Mouse (Mus musculus): ENCODE measurements around the gene Sec61a2. TPM values are rescaled to one million over a fixed set of nuclear protein-coding genes. Genes with fewer than 3 reads are reported as not detected.
A peak's percentile ranks its signal among the peaks of the same experiment; 100 is the strongest.

Sec61a2 gene
- polyA plus RNA-seq, 1 experiment from 2014 or later: 80.3 TPM

DNA sequence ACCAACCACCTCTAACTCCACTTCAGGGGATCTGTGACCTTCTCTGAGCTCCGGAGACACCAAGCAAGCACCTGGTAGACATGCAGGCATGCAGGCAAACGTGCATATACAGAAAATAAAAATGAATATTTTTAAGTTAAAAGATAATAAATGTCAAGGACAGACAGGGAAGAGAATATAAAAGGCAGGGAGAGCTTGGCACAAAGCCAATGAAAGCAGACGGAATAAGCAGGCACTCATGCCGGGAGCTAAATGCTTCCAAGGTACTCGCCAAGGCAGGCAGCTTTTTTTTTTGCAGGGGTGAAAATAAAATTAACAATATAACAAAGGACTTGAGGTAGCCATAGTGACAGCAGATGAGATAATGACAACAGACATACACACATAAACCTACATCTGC, 10.9 kb upstream of the Sec61a2 start:
- peak; percentile 77; the same call in 1 of the 2 replicates for ATAC-seq
- DNase-seq (ENCODE audit: low spot score): peak; percentile 76
- no peak overlapping the region for H3K27ac ChIP-seq (ENCODE audit: low read depth, low read length)

DNA sequence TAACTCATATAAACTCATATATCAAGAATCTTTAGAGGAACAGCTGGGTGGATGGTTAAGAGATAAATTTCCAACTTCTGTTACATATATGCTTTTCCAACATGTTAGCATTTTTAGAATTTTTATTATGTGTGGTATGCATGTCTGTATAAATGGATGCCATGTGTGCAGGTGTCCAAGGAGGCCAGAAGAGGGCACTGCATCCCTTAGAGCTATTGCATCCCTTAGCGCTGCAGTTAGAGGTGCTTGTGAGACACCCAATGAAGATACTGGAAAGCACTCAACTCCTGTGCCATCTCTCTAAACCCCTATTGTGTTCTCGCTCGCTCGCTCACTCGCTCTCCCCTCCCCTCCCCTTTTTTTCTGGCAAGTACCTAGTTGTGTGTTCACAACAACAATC, 4.9 kb upstream of the Sec61a2 start:
- 0 out of 2 replicates have a peak, but pooled peaks cover 4% of the 10 kb centered on the region for H3K36me3 ChIP-seq (ENCODE audit: control insufficient read depth, insufficient read depth, low read length)
- no peak overlapping the region for H3K4me2 ChIP-seq (ENCODE audit: low read length)
- no peak overlapping the region for H3K27ac ChIP-seq (ENCODE audit: low read depth, low read length)
- H3K9ac ChIP-seq (ENCODE audit: low read length): no peak overlapping the region
- WGBS: 32% methylated on average over 5 of the region's 5 CpGs
- ATAC-seq: no peak
- DNase-seq (ENCODE audit: low spot score): peak; percentile 60
- H3K27me3 ChIP-seq (replicated peaks; ENCODE audit: control insufficient read depth, insufficient read depth, low read length): no peaks in the 10 kb centered on the region
- no peaks in the 10 kb centered on the region for H3K4me1 ChIP-seq (ENCODE audit: control insufficient read depth, insufficient read depth, low read length)
- no peaks in the 10 kb centered on the region for H3K9me3 ChIP-seq (replicated peaks; ENCODE audit: control insufficient read depth, low read length)
- no peak overlapping the region for H3K4me3 ChIP-seq (ENCODE audit: low read depth, low read length)

More for the DNA sequence above, 10.9 kb upstream of the Sec61a2 start:
- Histone ChIP-seq H3K9me3 (replicated peaks; ENCODE audit: control insufficient read depth, low read length) (no peaks in the 10 kb centered on the region), H3K4me1 (ENCODE audit: control insufficient read depth, insufficient read depth, low read length) (no peaks in the 10 kb centered on the region), H3K4me2 (ENCODE audit: low read length) (no peak overlapping the region), H3K27me3 (replicated peaks; ENCODE audit: control insufficient read depth, insufficient read depth, low read length) (no peaks in the 10 kb centered on the region), H3K4me3 (ENCODE audit: low read depth, low read length) (no peak overlapping the region), H3K9ac (ENCODE audit: low read length) (no peak overlapping the region), H3K36me3 (ENCODE audit: control insufficient read depth, insufficient read depth, low read length) (0 out of 2 replicates have a peak, but pooled peaks cover 4% of the 10 kb centered on the region)
- 30% methylated on average over 5 of the region's 5 CpGs for WGBS

DNA sequence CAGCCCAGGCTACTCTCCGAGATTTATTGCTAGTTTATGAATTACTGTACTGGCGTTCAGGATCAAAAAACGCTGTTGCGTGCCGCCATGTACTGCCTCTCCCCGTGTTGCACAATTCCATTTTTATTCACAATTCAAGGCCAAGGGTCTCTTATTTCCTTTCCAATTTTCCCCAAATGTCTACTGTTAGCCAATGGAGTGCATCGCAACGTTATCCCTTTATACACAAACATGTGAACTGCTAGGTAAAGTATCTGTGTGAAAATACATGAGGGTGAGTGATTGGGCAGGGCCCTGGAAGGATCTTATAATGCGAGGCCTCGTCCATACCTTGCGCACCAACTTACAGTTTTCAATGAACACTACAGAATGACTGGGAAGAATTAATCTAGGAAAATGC, 936 bp downstream of the Sec61a2 start:
- WGBS: 44% methylated on average over 11 of the region's 11 CpGs
- Histone ChIP-seq H3K4me2 (ENCODE audit: low read length) (peak overlapping the region; percentile 53), H3K9ac (ENCODE audit: low read length) (peak overlapping the region; percentile 92), H3K4me1 (ENCODE audit: control insufficient read depth, insufficient read depth, low read length) (peaks cover 9% of the 10 kb centered on the region; the same call in 1 of the 2 replicates), H3K4me3 (ENCODE audit: low read depth, low read length) (peak overlapping the region; percentile 89), H3K9me3 (replicated peaks; ENCODE audit: control insufficient read depth, low read length) (no peaks in the 10 kb centered on the region), H3K27ac (ENCODE audit: low read depth, low read length) (no peak overlapping the region), H3K36me3 (ENCODE audit: control insufficient read depth, insufficient read depth, low read length) (peaks cover 20% of the 10 kb centered on the region), H3K27me3 (replicated peaks; ENCODE audit: control insufficient read depth, insufficient read depth, low read length) (no peaks in the 10 kb centered on the region)
- no peak for ATAC-seq
- peak; percentile 9 for DNase-seq (ENCODE audit: low spot score)

DNA sequence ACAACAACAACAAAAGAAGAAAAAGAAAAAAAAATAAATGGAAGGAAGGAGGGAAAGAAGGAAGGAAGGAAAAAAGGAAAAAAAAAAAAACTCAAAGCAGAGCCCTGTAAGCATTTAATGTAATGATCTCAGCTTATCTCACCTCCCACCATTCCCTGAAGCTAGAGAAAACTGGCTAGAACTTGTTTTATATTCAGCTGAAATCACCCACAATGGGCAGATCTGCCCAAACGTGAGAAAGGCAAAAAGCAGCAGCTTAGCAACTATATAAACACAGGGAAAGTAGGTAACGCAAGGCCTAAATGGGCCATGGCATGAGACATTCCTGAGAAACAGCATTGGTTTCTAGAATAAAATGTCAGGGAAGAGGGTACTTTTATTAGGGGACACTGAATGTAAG, 5.8 kb downstream of the Sec61a2 start:
- Histone ChIP-seq H3K4me3 (ENCODE audit: low read depth, low read length) (no peak overlapping the region), H3K36me3 (ENCODE audit: control insufficient read depth, insufficient read depth, low read length) (peaks cover 62% of the 10 kb centered on the region)

DNA sequence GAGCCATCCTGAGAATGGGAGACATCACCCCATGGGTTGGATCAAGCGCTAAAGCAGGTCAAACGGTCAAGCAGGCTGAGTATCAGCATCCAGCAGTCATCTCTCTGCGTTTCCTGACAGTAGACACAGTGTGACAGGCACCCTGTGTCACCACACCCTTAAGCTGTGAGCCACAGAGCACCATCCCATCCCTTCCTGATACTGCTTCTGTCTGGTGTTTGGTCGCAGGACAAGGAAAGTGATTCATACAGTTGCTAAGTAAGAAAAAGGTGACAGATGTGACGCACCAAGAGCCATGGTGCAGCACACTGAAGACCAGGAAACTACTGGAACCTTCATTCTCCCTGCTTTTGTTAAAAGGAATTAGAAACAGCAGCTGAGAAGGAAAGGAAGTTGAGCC, 6.4 kb downstream of the Sec61a2 start:
- Histone ChIP-seq H3K9ac (ENCODE audit: low read length) (no peak overlapping the region), H3K27me3 (replicated peaks; ENCODE audit: control insufficient read depth, insufficient read depth, low read length) (no peaks in the 10 kb centered on the region), H3K4me1 (ENCODE audit: control insufficient read depth, insufficient read depth, low read length) (0 out of 2 replicates have a peak, but pooled peaks cover 4% of the 10 kb centered on the region), H3K4me3 (ENCODE audit: low read depth, low read length) (no peak overlapping the region), H3K27ac (ENCODE audit: low read depth, low read length) (no peak overlapping the region), H3K4me2 (ENCODE audit: low read length) (no peak overlapping the region), H3K36me3 (ENCODE audit: control insufficient read depth, insufficient read depth, low read length) (peaks cover 64% of the 10 kb centered on the region), H3K9me3 (replicated peaks; ENCODE audit: control insufficient read depth, low read length) (no peaks in the 10 kb centered on the region)
- 94% methylated on average over 5 of the region's 5 CpGs for WGBS
- ATAC-seq (no peak), DNase-seq (ENCODE audit: low spot score) (no peak)

More for the DNA sequence above, 5.8 kb downstream of the Sec61a2 start:
- Histone ChIP-seq H3K27me3 (replicated peaks; ENCODE audit: control insufficient read depth, insufficient read depth, low read length) (no peaks in the 10 kb centered on the region), H3K4me1 (ENCODE audit: control insufficient read depth, insufficient read depth, low read length) (peaks cover 8% of the 10 kb centered on the region; the same call in 1 of the 2 replicates), H3K4me2 (ENCODE audit: low read length) (no peak overlapping the region), H3K9ac (ENCODE audit: low read length) (no peak overlapping the region), H3K27ac (ENCODE audit: low read depth, low read length) (no peak overlapping the region), H3K9me3 (replicated peaks; ENCODE audit: control insufficient read depth, low read length) (no peaks in the 10 kb centered on the region)
- no peak for DNase-seq (ENCODE audit: low spot score)
- ATAC-seq: no peak
- 74% methylated on average over 2 of the region's 2 CpGs for WGBS

DNA sequence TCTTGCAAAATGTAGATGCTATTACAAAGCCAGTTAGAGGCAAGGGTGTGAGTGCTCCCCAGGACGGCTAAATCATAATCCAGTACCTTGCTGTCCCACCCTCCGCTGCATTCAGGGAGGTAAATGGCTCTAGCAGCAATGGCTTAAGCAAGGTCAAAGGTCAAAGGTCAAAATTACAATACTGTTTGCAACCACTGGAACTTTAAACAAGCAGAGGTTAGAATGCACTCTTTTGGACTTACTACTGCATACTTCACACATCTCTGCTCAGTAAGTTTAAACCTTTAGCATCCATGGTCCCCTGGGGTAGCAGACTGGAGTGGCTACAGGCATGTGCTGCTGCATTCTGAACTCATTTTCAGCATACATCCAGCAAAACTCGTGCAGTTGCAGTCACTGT, 17.8 kb downstream of the Sec61a2 start:
- H3K9ac ChIP-seq (ENCODE audit: low read length): no peak overlapping the region
- no peaks in the 10 kb centered on the region for H3K9me3 ChIP-seq (replicated peaks; ENCODE audit: control insufficient read depth, low read length)
- H3K4me2 ChIP-seq (ENCODE audit: low read length): no peak overlapping the region
- no peaks in the 10 kb centered on the region for H3K27me3 ChIP-seq (replicated peaks; ENCODE audit: control insufficient read depth, insufficient read depth, low read length)
- H3K4me3 ChIP-seq (ENCODE audit: low read depth, low read length): no peak overlapping the region
- no peak overlapping the region for H3K27ac ChIP-seq (ENCODE audit: low read depth, low read length)
- ATAC-seq (no peak), DNase-seq (ENCODE audit: low spot score) (no peak)
- H3K4me1 ChIP-seq (ENCODE audit: control insufficient read depth, insufficient read depth, low read length): no peaks in the 10 kb centered on the region
- 80% methylated on average over 3 of the region's 3 CpGs for WGBS
- H3K36me3 ChIP-seq (ENCODE audit: control insufficient read depth, insufficient read depth, low read length): peaks cover 77% of the 10 kb centered on the region

DNA sequence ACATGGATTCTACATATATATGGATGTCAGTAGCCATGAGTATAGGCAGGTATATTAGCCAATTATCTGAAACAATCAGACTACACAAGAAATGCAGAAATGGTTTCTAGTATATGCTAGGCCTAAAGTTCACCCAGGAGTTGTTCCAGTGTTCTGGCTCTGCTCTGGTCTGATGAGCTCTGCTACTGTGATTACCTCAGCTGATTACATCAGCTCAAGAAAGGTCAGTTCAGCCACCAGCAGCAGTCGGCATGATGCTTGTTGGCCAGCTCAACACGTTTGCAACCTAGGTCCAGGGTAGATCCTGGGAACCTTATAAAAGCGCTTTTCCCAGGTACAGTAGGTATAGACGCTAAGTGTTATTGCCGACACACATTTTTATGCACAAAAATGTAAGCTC, 25.5 kb downstream of the Sec61a2 start:
- H3K9ac ChIP-seq (ENCODE audit: low read length): no peak overlapping the region
- WGBS: 94% methylated on average over 5 of the region's 5 CpGs
- no peaks in the 10 kb centered on the region for H3K9me3 ChIP-seq (replicated peaks; ENCODE audit: control insufficient read depth, low read length)
- peaks cover 64% of the 10 kb centered on the region for H3K36me3 ChIP-seq (ENCODE audit: control insufficient read depth, insufficient read depth, low read length)
- no peak for DNase-seq (ENCODE audit: low spot score)
- H3K27ac ChIP-seq (ENCODE audit: low read depth, low read length): no peak overlapping the region
- H3K4me3 ChIP-seq (ENCODE audit: low read depth, low read length): no peak overlapping the region
- no peak for ATAC-seq
- H3K4me2 ChIP-seq (ENCODE audit: low read length): no peak overlapping the region
- H3K27me3 ChIP-seq (replicated peaks; ENCODE audit: control insufficient read depth, insufficient read depth, low read length): no peaks in the 10 kb centered on the region
- H3K4me1 ChIP-seq (ENCODE audit: control insufficient read depth, insufficient read depth, low read length): no peaks in the 10 kb centered on the region

DNA sequence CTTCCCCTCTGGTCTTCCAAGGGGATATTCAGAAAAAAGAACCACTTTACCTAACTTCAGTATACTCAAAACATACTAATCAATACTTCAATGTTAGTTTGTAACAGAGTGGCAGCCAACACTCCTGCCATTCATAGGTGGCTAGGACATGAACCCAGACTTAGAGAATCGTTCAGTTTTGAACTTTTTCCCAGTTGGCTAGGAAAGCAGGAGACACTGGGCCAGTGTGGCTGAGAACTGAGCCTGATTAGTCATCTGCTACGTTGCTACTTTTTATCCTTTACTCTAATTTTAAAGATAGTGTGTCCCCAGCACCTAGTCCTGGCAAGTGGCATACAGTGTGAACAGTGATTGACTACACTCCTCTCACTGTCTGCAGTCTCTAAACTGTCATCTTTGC, 27.6 kb downstream of the Sec61a2 start:
- Histone ChIP-seq H3K4me1 (ENCODE audit: control insufficient read depth, insufficient read depth, low read length) (no peaks in the 10 kb centered on the region), H3K4me2 (ENCODE audit: low read length) (no peak overlapping the region), H3K27ac (ENCODE audit: low read depth, low read length) (no peak overlapping the region), H3K27me3 (replicated peaks; ENCODE audit: control insufficient read depth, insufficient read depth, low read length) (no peaks in the 10 kb centered on the region), H3K4me3 (ENCODE audit: low read depth, low read length) (no peak overlapping the region), H3K36me3 (ENCODE audit: control insufficient read depth, insufficient read depth, low read length) (peaks cover 67% of the 10 kb centered on the region), H3K9ac (ENCODE audit: low read length) (no peak overlapping the region), H3K9me3 (replicated peaks; ENCODE audit: control insufficient read depth, low read length) (no peaks in the 10 kb centered on the region)
- whole genome bisulfite sequencing: 89% methylated on average over 2 of the region's 2 CpGs
- ATAC-seq: no peak
- no peak for DNase-seq (ENCODE audit: low spot score)

DNA sequence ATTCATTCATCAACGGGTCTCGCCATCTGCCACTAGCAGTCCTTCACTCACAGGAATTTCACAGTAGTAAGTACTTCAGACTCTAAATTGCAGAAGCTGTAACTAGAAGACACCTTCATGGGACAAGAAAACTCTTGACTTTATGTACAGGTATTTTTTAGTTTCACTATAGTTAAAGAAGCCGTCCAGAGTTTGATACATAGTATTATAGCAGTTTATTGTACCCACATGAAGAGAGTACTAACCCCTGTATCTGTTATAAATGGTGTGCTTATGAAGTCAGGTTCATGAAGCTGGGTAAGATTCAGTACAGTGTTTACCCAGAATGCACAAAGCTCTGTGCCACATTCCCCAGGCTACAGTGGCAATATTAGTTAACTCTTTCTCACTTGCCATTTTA, 32.4 kb downstream of the Sec61a2 start, which contains the start of gene Gm13199:
Gene Gm13199 (minus strand): TSS at position 101 of the 400 bp plus-strand sequence.
- H3K4me2 ChIP-seq (ENCODE audit: low read length): no peak within 1 kb of the TSS
- H3K9me3 ChIP-seq (replicated peaks; ENCODE audit: control insufficient read depth, low read length): no peaks in the 10 kb centered on the region
- no peaks in the 10 kb centered on the region for H3K4me1 ChIP-seq (ENCODE audit: control insufficient read depth, insufficient read depth, low read length)
- no peaks in the 10 kb centered on the region for H3K27me3 ChIP-seq (replicated peaks; ENCODE audit: control insufficient read depth, insufficient read depth, low read length)
- no peak within 1 kb of the TSS for H3K4me3 ChIP-seq (ENCODE audit: low read depth, low read length)
- H3K27ac ChIP-seq (ENCODE audit: low read depth, low read length): no peak within 1 kb of the TSS
- 88% methylated on average over 3 of the region's 3 CpGs for WGBS
- H3K36me3 ChIP-seq (ENCODE audit: control insufficient read depth, insufficient read depth, low read length): peaks cover 70% of the 10 kb centered on the region
- DNase-seq (ENCODE audit: low spot score) (no peak), ATAC-seq (no peak)
- H3K9ac ChIP-seq (ENCODE audit: low read length): no peak within 1 kb of the TSS
